Mouse (Mus musculus) myocyte (in vitro differentiated cells): ENCODE results near the gene Foxo3. TPM values are rescaled to one million over a fixed set of nuclear protein-coding genes. Genes with fewer than 3 reads are reported as not detected.

Experiments used
- H3K27me3 ChIP-seq: one replicate; pipeline ENCODE4 v1.6.1; 2011; ENCODE audit not compliant: control insufficient read depth, insufficient read depth, insufficient read length
- H3K36me3 ChIP-seq: one replicate; pipeline ENCODE4 v1.6.1; 2011; ENCODE audit not compliant: control insufficient read depth, insufficient read depth
- H3K4me2 ChIP-seq: one replicate; pipeline ENCODE4 v1.6.1; 2011; ENCODE audit warnings: low read depth, control low read depth
- H3K4me3 ChIP-seq: one replicate; pipeline ENCODE4 v1.5.1; 2011; ENCODE audit warnings: mild to moderate bottlenecking, control low read depth, moderate library complexity
- H3K79me2 ChIP-seq: one replicate; pipeline ENCODE4 v1.6.1; 2011; ENCODE audit not compliant: control insufficient read depth, insufficient read depth
- H3ac ChIP-seq: one replicate; pipeline ENCODE4 v1.6.1; 2011; ENCODE audit not compliant: control insufficient read depth, insufficient read length
- CEBPB ChIP-seq: IDR thresholded peaks from 2 replicates; pipeline ENCODE4 v1.6.1; 2011; ENCODE audit warnings: mild to moderate bottlenecking, moderate library complexity; ENCODE audit not compliant: poor library complexity, insufficient read depth, severe bottlenecking
- E2F4 ChIP-seq: IDR thresholded peaks from one replicate; pipeline ENCODE4 v1.6.1; 2011; ENCODE audit warnings: mild to moderate bottlenecking, control low read depth, moderate library complexity; ENCODE audit not compliant: insufficient read depth
- MAX ChIP-seq: IDR thresholded peaks from one replicate; pipeline ENCODE4 v1.6.1; 2011; ENCODE audit warnings: low read depth, mild to moderate bottlenecking, control low read depth
- MYOD1 ChIP-seq, 3 experiments: IDR thresholded peaks; one replicate each; pipeline ENCODE4 v1.6.1; 2011; ENCODE audit warnings: control low read depth in 2 of 3, low read depth in 2 of 3, mild to moderate bottlenecking in 2 of 3, moderate library complexity in 1 of 3; ENCODE audit not compliant: insufficient read length in 2 of 3, control insufficient read depth in 1 of 3
- MYOG ChIP-seq, 3 experiments: IDR thresholded peaks; one replicate each; pipeline ENCODE4 v1.6.1; 2011; ENCODE audit warnings: control low read depth in 2 of 3, low read depth in 2 of 3, mild to moderate bottlenecking in 2 of 3; ENCODE audit not compliant: insufficient read length in 2 of 3, control insufficient read depth in 1 of 3, insufficient read depth in 1 of 3
- POLR2A ChIP-seq: IDR thresholded peaks from one replicate; pipeline ENCODE4 v1.6.1; 2011; ENCODE audit warnings: low read depth, mild to moderate bottlenecking, control low read depth, moderate library complexity; ENCODE audit not compliant: insufficient read length
- POLR2AphosphoS2 ChIP-seq: IDR thresholded peaks from one replicate; pipeline ENCODE4 v1.6.1; 2011; ENCODE audit warnings: low read depth, control low read depth; ENCODE audit not compliant: insufficient read length
- REST ChIP-seq: IDR thresholded peaks from one replicate; pipeline ENCODE4 v1.6.1; 2011; ENCODE audit warnings: mild to moderate bottlenecking, control low read depth, moderate library complexity; ENCODE audit not compliant: insufficient read depth, insufficient read length
- SRF ChIP-seq: IDR thresholded peaks from one replicate; pipeline ENCODE4 v1.6.1; 2011; ENCODE audit warnings: low read depth; ENCODE audit not compliant: control insufficient read depth, insufficient read length
- TCF12 ChIP-seq: IDR thresholded peaks from one replicate; pipeline ENCODE4 v1.6.1; 2011; ENCODE audit warnings: mild to moderate bottlenecking, control low read depth; ENCODE audit not compliant: poor library complexity, insufficient read depth, severe bottlenecking
- TCF3 ChIP-seq: IDR thresholded peaks from one replicate; pipeline ENCODE4 v1.6.1; 2011; ENCODE audit warnings: low read depth, control low read depth; ENCODE audit not compliant: insufficient read length
- USF1 ChIP-seq: IDR thresholded peaks from one replicate; pipeline ENCODE4 v1.6.1; 2011; ENCODE audit warnings: low read depth, mild to moderate bottlenecking, control low read depth, moderate library complexity
- polyA plus RNA-seq: library from polyadenylated mRNA; unstranded; fragments of >200 nt; fragmentation: generic; extraction: Trizol; gene quantifications from one replicate; pipeline ENCODE4 v1.2.1, GENCODE M21; 2012; ENCODE audit warnings: missing spikeins

Gene Foxo3
- polyA plus RNA-seq, 1 experiment, result 11.2 TPM

DNA sequence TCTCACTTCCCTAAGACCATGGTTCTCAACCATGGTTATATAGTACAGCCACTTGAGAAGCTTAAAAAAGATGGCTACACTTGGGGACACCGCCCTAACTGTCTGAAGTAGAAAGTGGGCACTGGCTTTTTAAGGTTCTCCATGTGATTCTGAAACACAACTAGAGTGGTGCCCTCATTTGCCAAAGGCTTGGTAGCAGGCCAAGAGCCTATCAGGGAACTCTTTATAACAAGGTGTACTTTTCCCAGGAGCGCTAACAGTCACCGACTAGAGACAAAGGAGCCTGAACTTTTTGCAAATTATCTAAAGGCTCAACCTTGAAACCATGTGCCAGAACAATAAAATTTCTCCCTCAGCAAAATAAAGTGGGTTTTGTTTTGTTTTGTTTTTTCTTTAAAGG lies 14.5 kb downstream of the Foxo3 start:
- H3K79me2 ChIP-seq, result peaks cover 4% of the 10 kb centered on the region
- H3K4me3 ChIP-seq, result no peak overlapping the region
- no peak overlapping the region for H3ac ChIP-seq
- H3K27me3 ChIP-seq, result no peaks in the 10 kb centered on the region
- peak overlapping the region; percentile 62 for H3K4me2 ChIP-seq
- TF ChIP-seq POLR2A, result no peak
- no peak for TF ChIP-seq REST
- TF ChIP-seq E2F4, result no peak
- TF ChIP-seq SRF, result no peak
- no peak for TF ChIP-seq TCF3
- TF ChIP-seq MAX, result no peak
- no peak for TF ChIP-seq MYOG (IDR thresholded peaks at IDR 0.05; ENCODE audit: control insufficient read depth in 1 of 3, insufficient read depth in 1 of 3, insufficient read length in 2 of 3, low read depth in 2 of 3)
- peaks cover 13% of the 10 kb centered on the region for H3K36me3 ChIP-seq

DNA sequence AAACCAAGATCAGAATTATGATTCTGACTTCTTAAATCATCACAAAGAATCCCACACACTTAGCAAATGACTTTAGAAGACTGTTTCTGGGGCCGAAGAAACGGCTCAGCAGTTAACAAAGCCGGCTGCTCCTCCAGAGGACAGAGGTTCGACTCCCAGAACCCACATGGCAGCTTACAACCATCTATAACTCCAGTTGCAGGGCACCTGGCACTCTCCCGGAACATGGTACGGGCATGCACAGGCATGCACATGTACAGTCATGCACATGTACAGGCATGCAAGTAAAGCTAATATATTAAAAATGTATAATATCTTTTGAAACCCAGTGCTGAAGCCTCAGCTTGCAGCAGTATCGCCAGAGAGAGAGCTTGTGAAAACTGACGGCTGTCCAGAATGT lies 15.5 kb downstream of the Foxo3 start:
- Histone ChIP-seq H3K27me3 (no peaks in the 10 kb centered on the region), H3K4me3 (no peak overlapping the region), H3K36me3 (peaks cover 7% of the 10 kb centered on the region), H3K79me2 (no peaks in the 10 kb centered on the region), H3ac (no peak overlapping the region), H3K4me2 (peak overlapping the region; percentile 62)
- no peak for TF ChIP-seq SRF
- no peak for TF ChIP-seq POLR2A
- TF ChIP-seq TCF3, result no peak
- no peak for TF ChIP-seq E2F4
- no peak for TF ChIP-seq TCF12
- TF ChIP-seq CEBPB, result no peak
- no peak for TF ChIP-seq MYOD1 (IDR thresholded peaks at IDR 0.05; ENCODE audit: control insufficient read depth in 1 of 3, insufficient read length in 2 of 3, low read depth in 2 of 3)
- no peak for TF ChIP-seq MAX
- no peak for TF ChIP-seq USF1
- TF ChIP-seq REST, result no peak
- no peak for TF ChIP-seq POLR2AphosphoS2
- TF ChIP-seq MYOG (IDR thresholded peaks at IDR 0.05; ENCODE audit: control insufficient read depth in 1 of 3, insufficient read depth in 1 of 3, insufficient read length in 2 of 3, low read depth in 2 of 3), result no peak

DNA sequence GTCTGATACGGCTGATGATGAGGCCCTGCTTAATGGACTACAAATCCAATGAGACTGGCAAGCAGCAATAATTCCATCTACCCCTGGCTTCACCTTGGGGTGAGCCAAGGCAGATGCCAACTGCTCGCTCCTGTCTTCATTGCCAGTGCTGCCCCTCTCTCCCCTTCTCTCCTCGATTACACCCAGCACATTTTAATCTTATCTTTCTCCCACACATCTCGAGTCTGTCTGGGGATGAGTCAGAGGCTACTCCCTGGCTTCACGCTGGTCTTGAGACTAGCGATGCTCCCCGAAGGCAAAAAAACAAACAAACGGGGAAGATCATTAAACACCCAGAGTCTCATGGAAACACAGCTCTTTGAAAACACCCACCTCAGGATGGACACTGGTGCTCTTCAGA lies 16.0 kb downstream of the Foxo3 start:
- Histone ChIP-seq H3K36me3 (peaks cover 1% of the 10 kb centered on the region), H3K4me2 (peak overlapping the region; percentile 62), H3ac (no peak overlapping the region), H3K79me2 (no peaks in the 10 kb centered on the region), H3K4me3 (no peak overlapping the region), H3K27me3 (no peaks in the 10 kb centered on the region)
- no peak for TF ChIP-seq TCF12
- peak in 1 of 3 experiments; percentile 59 for TF ChIP-seq MYOD1 (IDR thresholded peaks at IDR 0.05; ENCODE audit: control insufficient read depth in 1 of 3, insufficient read length in 2 of 3, low read depth in 2 of 3)

DNA sequence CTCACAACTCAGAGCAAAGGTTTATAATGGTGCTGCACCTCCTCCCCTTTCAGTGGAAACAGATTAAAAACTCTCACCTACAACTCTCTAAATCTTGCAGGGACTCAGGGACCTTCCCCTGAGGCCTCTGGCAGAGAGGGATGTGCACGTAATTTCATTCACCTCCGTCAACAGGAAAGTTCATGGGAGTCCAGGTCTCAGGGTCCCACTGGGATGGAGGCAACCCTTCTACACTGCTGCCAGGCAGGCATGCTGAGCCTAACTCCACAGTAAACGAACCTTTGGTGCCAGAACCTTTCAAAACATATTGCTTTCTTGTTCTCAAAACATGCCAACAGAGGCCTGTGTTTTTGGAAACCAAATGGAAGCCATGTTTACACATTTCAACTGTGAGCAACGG lies 17.0 kb downstream of the Foxo3 start:
- Histone ChIP-seq H3K36me3 (no peaks in the 10 kb centered on the region), H3K4me2 (no peak overlapping the region), H3K27me3 (no peaks in the 10 kb centered on the region), H3K4me3 (no peak overlapping the region), H3K79me2 (no peaks in the 10 kb centered on the region), H3ac (no peak overlapping the region)
- TF ChIP-seq REST, result no peak

DNA sequence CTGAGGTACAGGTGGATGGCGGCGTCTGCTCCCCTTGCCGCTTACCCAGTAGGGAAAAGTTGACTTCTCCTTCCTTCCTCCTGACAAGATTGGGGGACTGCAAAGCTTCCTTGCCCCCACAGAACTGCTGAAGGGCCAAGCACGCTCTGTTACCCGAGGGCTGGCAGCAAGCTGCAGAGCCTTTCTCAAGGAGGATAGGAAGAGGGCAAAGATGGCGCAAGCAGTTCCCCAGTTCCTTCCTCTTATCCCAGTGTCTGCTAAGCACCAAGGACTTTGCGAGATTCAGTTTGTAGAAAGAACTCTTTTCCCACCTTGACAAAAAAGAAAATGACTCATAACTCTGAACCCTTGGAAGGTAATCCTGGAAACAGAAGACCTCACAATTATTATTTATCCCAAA lies 18.6 kb downstream of the Foxo3 start:
- H3K4me3 ChIP-seq, result no peak overlapping the region
- H3ac ChIP-seq, result no peak overlapping the region
- TF ChIP-seq USF1, result no peak
- TF ChIP-seq MYOG (IDR thresholded peaks at IDR 0.05; ENCODE audit: control insufficient read depth in 1 of 3, insufficient read depth in 1 of 3, insufficient read length in 2 of 3, low read depth in 2 of 3), result no peak
- TF ChIP-seq MYOD1 (IDR thresholded peaks at IDR 0.05; ENCODE audit: control insufficient read depth in 1 of 3, insufficient read length in 2 of 3, low read depth in 2 of 3), result no peak
- no peak for TF ChIP-seq TCF12
- no peak for TF ChIP-seq REST
- TF ChIP-seq SRF, result no peak
- TF ChIP-seq TCF3, result no peak
- TF ChIP-seq POLR2A, result no peak
- TF ChIP-seq MAX, result no peak
- TF ChIP-seq CEBPB, result no peak
- no peaks in the 10 kb centered on the region for H3K27me3 ChIP-seq
- no peaks in the 10 kb centered on the region for H3K79me2 ChIP-seq
- H3K36me3 ChIP-seq, result no peaks in the 10 kb centered on the region
- H3K4me2 ChIP-seq, result no peak overlapping the region

DNA sequence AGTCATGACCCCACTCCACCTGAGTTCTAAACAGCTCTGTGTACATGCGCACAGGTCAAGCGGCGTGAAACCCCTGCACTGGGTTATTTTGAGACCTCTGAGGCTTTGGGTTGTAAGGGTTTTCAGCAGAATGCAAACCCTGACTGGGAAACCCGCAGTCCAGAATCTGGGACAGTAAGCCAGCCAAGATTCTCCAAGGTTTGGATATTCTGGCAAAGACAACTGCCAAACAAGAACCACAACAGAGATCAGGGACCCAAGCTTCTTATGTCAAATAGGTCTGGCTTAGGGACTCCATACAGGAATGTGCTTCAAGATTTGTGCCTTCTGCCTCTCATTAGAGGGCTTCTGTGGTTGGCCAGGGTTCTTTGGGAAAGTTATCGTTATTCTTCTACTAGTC lies 21.8 kb downstream of the Foxo3 start:
- Histone ChIP-seq H3K27me3 (no peaks in the 10 kb centered on the region), H3K4me2 (no peak overlapping the region)

More for the DNA sequence above, 21.8 kb downstream of the Foxo3 start:
- Histone ChIP-seq H3ac (no peak overlapping the region), H3K4me3 (no peak overlapping the region), H3K79me2 (no peaks in the 10 kb centered on the region), H3K36me3 (no peaks in the 10 kb centered on the region)
- TF ChIP-seq TCF3 (no peak), POLR2AphosphoS2 (no peak), USF1 (no peak), SRF (no peak)
